Mouse (Mus musculus) retina, embryonic 14.5 days (tissue): Measurements from ENCODE around the gene Dll1.
A peak's percentile ranks its signal among the peaks of the same experiment; 100 is the strongest.

Experiments
- DNase-seq: peaks from one replicate; pipeline ENCODE4 v3.0.0-alpha.2; 2015; ENCODE audit warnings: low spot score

Gene Dll1

DNA sequence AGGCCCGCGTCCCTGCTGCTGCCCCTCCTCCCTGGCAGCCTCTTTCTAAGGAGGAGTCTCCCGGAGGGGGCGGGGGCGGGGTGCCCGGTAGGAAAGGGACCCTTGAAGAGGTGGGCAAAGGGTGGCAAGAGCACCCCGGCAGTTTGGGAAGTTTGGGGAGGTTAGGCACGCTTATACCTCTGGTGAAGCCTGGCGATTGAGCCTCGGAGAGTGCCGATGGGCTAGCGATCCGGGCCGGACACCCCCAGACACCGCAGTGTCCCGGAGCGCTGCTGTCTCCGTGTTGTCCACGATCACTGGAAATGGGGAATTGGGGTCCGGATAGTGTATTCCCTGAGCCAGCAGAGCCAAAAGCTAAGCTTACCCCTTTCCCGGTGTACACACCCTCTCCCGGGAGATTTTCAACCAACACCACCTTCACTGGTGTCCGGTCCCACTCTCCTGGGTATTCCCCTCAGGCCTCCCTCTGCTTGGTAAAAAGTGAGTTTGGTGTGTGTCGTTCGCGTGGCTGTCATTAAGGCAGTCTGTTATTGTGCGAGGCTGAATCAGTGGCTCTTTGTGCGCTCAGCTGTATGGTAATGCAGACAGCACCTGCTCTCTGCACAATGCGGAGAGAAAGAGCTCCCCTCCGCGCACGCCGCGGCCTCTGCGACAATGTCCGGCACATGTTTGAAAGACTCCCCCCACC is at the start of gene Dll1:
TSS of gene Dll1 (minus strand) at position 379 of the 688 bp plus-strand sequence.
- peak; percentile 77 for DNase-seq

DNA sequence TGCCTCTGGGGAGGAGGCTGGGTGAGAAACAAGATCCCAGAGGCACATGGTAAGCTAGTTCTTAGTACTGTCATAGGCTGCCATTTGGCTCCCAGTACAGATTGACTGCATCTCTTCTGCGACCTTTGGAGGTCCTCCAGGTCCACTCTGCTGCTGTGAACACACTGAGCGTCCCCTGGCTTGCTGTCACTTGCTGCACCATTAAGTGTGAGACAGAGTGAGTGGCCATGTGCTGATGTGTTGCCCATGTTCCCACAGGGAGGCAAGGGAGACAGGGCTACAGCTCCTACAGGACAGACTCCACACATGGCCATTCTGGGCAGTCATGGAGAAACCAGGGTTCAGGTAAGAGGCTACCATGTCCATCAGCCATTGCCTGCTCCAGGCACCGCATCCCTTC is 49.3 kb upstream of the Dll1 start:
- no peak for DNase-seq

DNA sequence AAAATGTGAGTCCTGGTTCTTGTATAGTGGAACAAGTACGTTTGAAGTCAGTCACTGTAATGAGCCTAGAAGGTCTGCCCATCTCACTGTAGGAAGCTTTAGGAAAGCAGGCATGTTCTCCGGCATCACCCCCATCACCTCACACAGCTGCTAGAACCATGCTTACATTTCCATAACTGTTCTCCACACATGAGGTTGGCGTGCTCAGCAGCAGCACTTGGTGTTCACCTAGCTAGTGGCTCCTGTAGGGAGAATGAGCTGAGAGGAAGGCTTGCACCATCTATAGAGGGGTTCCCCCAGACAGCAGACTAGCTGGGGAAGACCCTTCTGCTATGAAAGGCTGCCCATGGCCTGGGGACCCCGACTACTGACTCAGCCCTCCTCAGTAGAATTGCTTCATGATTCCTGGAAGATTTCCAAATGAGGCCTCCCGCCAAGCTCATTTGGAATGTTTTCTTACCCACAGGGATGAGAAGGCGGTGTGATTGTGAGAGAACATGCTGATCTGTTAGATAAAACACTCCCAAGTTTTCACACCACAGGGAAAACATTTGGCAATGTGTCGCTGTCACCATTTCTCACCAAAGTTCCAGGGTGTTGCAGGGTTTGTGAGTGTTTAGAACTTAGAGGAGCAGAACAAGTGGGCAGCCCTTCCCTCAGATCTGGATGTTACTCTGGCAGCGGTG is 46.6 kb upstream of the Dll1 start:
- DNase-seq: no peak

DNA sequence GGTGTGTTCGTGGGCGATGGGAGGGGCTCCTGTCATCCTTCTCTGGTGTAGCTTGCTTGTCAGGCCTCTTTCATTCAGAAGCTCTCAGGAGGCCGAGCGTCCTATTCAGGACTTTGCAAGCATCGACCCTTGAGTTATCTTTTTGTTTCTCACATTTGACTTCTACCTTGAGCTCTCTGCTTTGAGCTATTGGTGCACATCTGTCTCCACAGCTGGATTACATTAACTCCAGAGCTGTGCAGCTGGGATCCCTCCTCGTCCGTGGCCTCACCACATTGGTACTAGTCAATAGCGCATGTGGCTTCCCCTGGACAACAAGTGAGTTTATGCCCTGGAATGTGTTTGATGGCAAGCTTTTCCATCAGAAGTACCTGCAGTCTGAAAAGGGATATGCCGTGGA is 46.0 kb upstream of the Dll1 start:
- DNase-seq: no peak

GRCm38 (mm10) chr17:15421446-15421845 is 44.8 kb upstream of the Dll1 start:
- no peak for DNase-seq

GRCm38 (mm10) chr17:15420021-15420603 is 43.4 kb upstream of the Dll1 start:
- no peak for DNase-seq

GRCm38 (mm10) chr17:15419534-15419933 is 42.9 kb upstream of the Dll1 start:
- DNase-seq: no peak

DNA sequence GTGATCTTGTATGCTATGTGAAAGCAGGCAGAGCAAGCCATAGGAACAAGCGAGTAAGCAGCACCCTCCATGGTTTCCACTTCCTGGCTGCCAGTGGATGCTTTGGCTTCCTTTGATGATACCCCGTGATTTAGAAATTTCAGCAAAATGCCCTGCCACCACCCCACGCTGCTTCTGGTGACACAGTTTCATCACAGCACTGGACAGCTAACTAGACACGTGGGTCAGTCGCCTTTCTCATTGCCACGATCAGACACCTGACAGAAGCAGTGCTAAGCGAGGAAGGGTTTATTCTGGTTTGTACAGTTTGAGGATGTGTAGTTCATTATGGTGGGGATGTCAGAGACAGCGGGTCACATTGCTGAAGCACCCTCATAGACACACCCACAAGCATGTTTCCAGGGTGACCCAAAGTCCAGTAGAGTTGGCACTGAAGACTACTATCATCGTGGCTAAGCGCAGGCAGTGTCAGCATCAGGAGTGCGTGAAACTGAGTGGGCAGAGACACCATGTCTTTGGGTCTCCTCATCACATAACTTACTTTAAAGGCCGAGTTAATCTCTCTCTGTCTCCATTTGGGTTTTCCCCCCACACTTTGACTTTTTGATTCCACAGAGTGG is 40.0 kb upstream of the Dll1 start:
- no peak for DNase-seq

DNA sequence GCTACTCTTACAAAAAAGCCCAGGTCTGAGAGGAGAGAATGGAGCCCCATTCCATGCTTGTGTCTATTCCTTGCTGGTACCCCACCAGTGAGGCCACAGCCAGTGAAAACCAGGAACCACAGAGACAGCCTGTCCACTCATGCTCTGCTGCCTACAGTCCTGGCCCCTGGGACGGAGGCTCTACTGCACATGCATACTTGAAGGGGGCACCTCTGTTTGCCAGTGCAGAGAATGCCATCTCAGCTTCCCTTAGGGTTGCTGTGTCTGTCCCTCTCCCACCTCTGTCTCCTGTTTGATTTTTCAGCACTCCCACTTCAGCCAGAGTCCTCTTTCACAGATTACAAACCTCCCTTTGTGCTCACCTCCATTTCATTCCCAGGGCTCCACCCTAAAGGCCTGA is 34.2 kb upstream of the Dll1 start:
- DNase-seq: no peak

DNA sequence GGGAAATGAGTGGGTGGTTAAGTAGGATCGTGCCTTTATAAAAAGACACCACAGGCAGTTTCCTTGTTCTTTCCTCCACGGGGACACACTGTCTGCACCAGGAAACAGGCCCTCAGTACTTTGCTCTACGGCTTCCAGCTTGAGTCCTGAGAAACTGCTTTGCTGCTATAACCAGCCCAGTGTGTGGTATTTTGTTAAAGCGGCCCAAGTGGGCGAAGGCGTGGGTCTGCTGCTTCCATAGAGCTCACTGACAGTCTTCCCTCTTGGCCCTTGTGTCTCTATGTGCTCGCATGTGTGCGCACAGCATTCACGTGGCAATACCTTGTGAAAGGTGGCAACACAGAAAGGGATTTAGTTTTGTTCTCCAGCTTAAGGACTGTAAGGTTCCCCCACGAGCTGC is 32.6 kb upstream of the Dll1 start:
- no peak for DNase-seq

DNA sequence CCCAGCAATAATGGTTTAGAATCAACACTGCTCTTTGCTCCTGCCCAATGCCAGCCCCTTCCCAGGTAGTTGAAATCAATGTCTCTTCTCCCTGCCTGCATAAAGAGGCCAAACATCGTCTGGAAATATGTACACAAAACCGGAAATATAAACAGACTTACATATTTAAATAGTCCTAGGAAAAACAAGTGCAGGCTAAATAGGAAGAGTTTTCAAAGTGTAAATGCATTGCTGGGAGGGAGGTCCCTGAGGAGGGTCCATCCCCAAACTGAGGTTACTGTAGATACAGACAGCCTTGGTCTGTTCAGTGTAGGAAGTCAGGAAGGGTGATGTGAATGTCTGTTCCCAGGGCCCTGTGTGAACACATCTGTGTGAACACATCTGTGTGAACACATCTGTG is 29.9 kb upstream of the Dll1 start:
- no peak for DNase-seq

- no peak for DNase-seq
Measured at GRCm38 (mm10) chr17:15401716-15402115, 25.0 kb upstream of the Dll1 start.

- peak; percentile 94 for DNase-seq
Measured at GRCm38 (mm10) chr17:15395997-15396675, 19.5 kb upstream of the Dll1 start, which contains the start of gene Fam120b. Gene Fam120b, plus strand, starts transcription at chr17:15396202.

DNA sequence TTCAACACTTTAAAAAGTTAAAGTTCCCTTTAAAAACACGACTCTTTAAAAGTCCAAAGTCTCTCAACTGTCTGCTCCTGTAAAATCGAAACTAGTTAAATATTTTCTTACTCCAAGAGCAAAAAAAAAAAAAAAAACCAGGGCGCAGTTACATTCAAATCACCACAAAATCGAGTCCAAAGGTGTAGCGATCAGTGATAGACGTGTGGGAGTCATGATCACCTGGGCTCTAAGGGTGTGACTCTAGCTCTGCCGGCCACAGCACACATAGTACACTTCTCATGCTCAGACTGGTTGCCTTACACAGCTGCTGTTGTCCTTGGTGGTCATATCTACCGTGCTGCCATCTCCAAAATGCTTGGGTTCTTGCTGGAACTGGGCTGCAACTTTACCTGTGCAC is 12.7 kb upstream of the Dll1 start:
- no peak for DNase-seq

GRCm38 (mm10) chr17:15388892-15389291 is 12.2 kb upstream of the Dll1 start:
- no peak for DNase-seq

GRCm38 (mm10) chr17:15383360-15383759 is 6.7 kb upstream of the Dll1 start:
- DNase-seq: no peak

- DNase-seq: no peak
Measured at GRCm38 (mm10) chr17:15381869-15382660, 5.4 kb upstream of the Dll1 start.

GRCm38 (mm10) chr17:15381092-15381860 is 4.6 kb upstream of the Dll1 start:
- peak; percentile 58 for DNase-seq

- DNase-seq: peak; percentile 74
Measured at GRCm38 (mm10) chr17:15380641-15381051, 4.0 kb upstream of the Dll1 start.

- no peak for DNase-seq
Measured at GRCm38 (mm10) chr17:15379741-15380526, 3.3 kb upstream of the Dll1 start.
